Mouse (Mus musculus) testis, adult 2 months (tissue): Measurements from ENCODE around the gene Endou.

ENCODE experiments used
- CTCF ChIP-seq: fragments of 200-500 bp; IDR thresholded peaks from 2 replicates; pipeline ENCODE4 v1.5.1; 2012; ENCODE audit warnings: low read depth, mild to moderate bottlenecking, inconsistent platforms, low read length, moderate library complexity; ENCODE audit not compliant: control insufficient read depth, insufficient read depth, insufficient replicate concordance
- POLR2A ChIP-seq: fragments of 200-500 bp; IDR thresholded peaks from 2 replicates; pipeline ENCODE4 v1.6.1; 2012; ENCODE audit warnings: low read depth, mild to moderate bottlenecking, inconsistent platforms, low read length, moderate library complexity; ENCODE audit not compliant: control insufficient read depth

GRCm38 (mm10) chr15:97740283-97740732 lies 9.2 kb upstream of the Endou start:
- TF ChIP-seq CTCF (no peak), POLR2A (no peak)
